Mouse (Mus musculus) liver, adult 2 months (tissue): Measurements from ENCODE around the gene Dctd. TPM values are rescaled to one million over a fixed set of nuclear protein-coding genes. Genes with fewer than 3 reads are reported as not detected.

ENCODE experiments used
- DNase-seq: peaks from one replicate; pipeline ENCODE4 v3.0.0-alpha.2; 2011; ENCODE audit warnings: low read depth, low spot score; ENCODE audit errors: extremely low read depth
- H3K27ac ChIP-seq: fragments of 200-500 bp; replicated peaks from 2 replicates; pipeline ENCODE4 v1.5.1; 2012; ENCODE audit warnings: low read depth, mild to moderate bottlenecking, control low read depth, inconsistent platforms, low read length; ENCODE audit not compliant: insufficient read depth
- H3K27me3 ChIP-seq: fragments of 200-500 bp; 2 replicates; pipeline ENCODE4 v1.6.1; 2012; ENCODE audit warnings: mild to moderate bottlenecking, moderate library complexity, low read length, inconsistent platforms; ENCODE audit not compliant: control insufficient read depth, insufficient read depth
- H3K36me3 ChIP-seq: fragments of 200-500 bp; 2 replicates; pipeline ENCODE4 v1.6.1; 2012; ENCODE audit warnings: low read length, inconsistent platforms; ENCODE audit not compliant: control insufficient read depth, insufficient read depth
- H3K4me1 ChIP-seq: fragments of 200-500 bp; 2 replicates; pipeline ENCODE4 v1.6.1; 2011; ENCODE audit warnings: low read length; ENCODE audit not compliant: control insufficient read depth, insufficient read depth
- H3K4me3 ChIP-seq: fragments of 200-500 bp; 2 replicates; pipeline ENCODE4 v1.5.1; 2011; ENCODE audit warnings: low read depth, mild to moderate bottlenecking, control low read depth, low read length, moderate library complexity; ENCODE audit not compliant: insufficient read depth
- H3K79me2 ChIP-seq: fragments of 200-500 bp; 2 replicates; pipeline ENCODE4 v1.6.1; 2012; ENCODE audit warnings: inconsistent platforms, mild to moderate bottlenecking, low read length, moderate library complexity; ENCODE audit not compliant: control insufficient read depth, insufficient read depth
- H3K9ac ChIP-seq: fragments of 200-500 bp; 2 replicates; pipeline ENCODE4 v1.6.1; 2012; ENCODE audit warnings: low read depth, mild to moderate bottlenecking, control low read depth, inconsistent platforms, low read length
- CTCF ChIP-seq: fragments of 200-500 bp; IDR thresholded peaks from 2 replicates; pipeline ENCODE4 v1.5.1; 2011; ENCODE audit warnings: low read depth, low read length, control low read depth
- POLR2A ChIP-seq: fragments of 200-500 bp; IDR thresholded peaks from 2 replicates; pipeline ENCODE4 v1.6.1; 2011; ENCODE audit warnings: low read length, control low read depth; ENCODE audit not compliant: insufficient read depth; ENCODE audit errors: extremely low read depth
- WGBS: fragments of 180-500 bp; shearing (Covaris S2); methylation state at CpG from one replicate; pipeline ENCODE4 v1.1.7; 2018; 5-methylcytosine and 5-hydroxymethylcytosine counted together
- polyA plus RNA-seq: library from polyadenylated mRNA; depleted of rRNA; stranded (reverse); fragments of >200 nt; gene quantifications from 2 replicates; pipeline ENCODE4 v1.2.3, GENCODE M21; 2012
- total RNA-seq: library from RNA; depleted of rRNA; stranded (reverse); fragments of >200 nt; gene quantifications from 2 replicates; pipeline ENCODE4 v1.2.3, GENCODE M21; 2014

Dctd gene
- total and polyA plus RNA-seq, 2 experiments: 0.09 to 0.35 TPM

- Histone ChIP-seq H3K27ac (no peak overlapping the region), H3K27me3 (no peaks in the 10 kb centered on the region), H3K4me3 (no peak overlapping the region), H3K9ac (no peak overlapping the region), H3K36me3 (no peaks in the 10 kb centered on the region), H3K79me2 (no peaks in the 10 kb centered on the region), H3K4me1 (no peaks in the 10 kb centered on the region)
- WGBS: 89% methylated on average over 5 of the region's 5 CpGs
- TF ChIP-seq CTCF: no peak
- no peak for TF ChIP-seq POLR2A
- DNase-seq: no peak
These were observed 34.4 kb downstream of the Dctd start for GRCm38 (mm10) chr8:48133321-48133720.

- no peak overlapping the region for H3K4me3 ChIP-seq
- H3K36me3 ChIP-seq: no peaks in the 10 kb centered on the region
- H3K9ac ChIP-seq: no peak overlapping the region
- WGBS: 92% methylated on average over 30 of the region's 30 CpGs
- H3K27me3 ChIP-seq: no peaks in the 10 kb centered on the region
- H3K79me2 ChIP-seq: no peaks in the 10 kb centered on the region
- DNase-seq: no peak
- H3K4me1 ChIP-seq: no peaks in the 10 kb centered on the region
- H3K27ac ChIP-seq: no peak overlapping the region
- TF ChIP-seq CTCF: no peak
- no peak for TF ChIP-seq POLR2A
These were observed 38.1 kb downstream of the Dctd start for GRCm38 (mm10) chr8:48136804-48137650.

- 94% methylated on average over 3 of the region's 3 CpGs for WGBS
- Histone ChIP-seq H3K27ac (no peak overlapping the region), H3K9ac (no peak overlapping the region), H3K79me2 (no peaks in the 10 kb centered on the region), H3K4me1 (no peaks in the 10 kb centered on the region), H3K27me3 (no peaks in the 10 kb centered on the region), H3K36me3 (no peaks in the 10 kb centered on the region), H3K4me3 (no peak overlapping the region)
- no peak for TF ChIP-seq POLR2A
- TF ChIP-seq CTCF: no peak
- DNase-seq: no peak
These were observed 38.7 kb downstream of the Dctd start for GRCm38 (mm10) chr8:48137651-48137937.

- no peak for TF ChIP-seq POLR2A
- TF ChIP-seq CTCF: no peak
- WGBS: 95% methylated on average over 5 of the region's 5 CpGs
- Histone ChIP-seq H3K4me1 (no peaks in the 10 kb centered on the region), H3K36me3 (no peaks in the 10 kb centered on the region), H3K4me3 (no peak overlapping the region), H3K27ac (no peak overlapping the region), H3K79me2 (no peaks in the 10 kb centered on the region), H3K27me3 (no peaks in the 10 kb centered on the region), H3K9ac (no peak overlapping the region)
- no peak for DNase-seq
These were observed 42.1 kb downstream of the Dctd start for GRCm38 (mm10) chr8:48141023-48141422.

GRCm38 (mm10) chr8:48145766-48146165 lies 46.9 kb downstream of the Dctd start:
- H3K27me3 ChIP-seq: no peaks in the 10 kb centered on the region

GRCm38 (mm10) chr8:48146449-48146848 lies 47.6 kb downstream of the Dctd start:
- Histone ChIP-seq H3K9ac (no peak overlapping the region), H3K27ac (no peak overlapping the region), H3K27me3 (no peaks in the 10 kb centered on the region), H3K79me2 (no peaks in the 10 kb centered on the region), H3K4me3 (no peak overlapping the region), H3K4me1 (no peaks in the 10 kb centered on the region), H3K36me3 (no peaks in the 10 kb centered on the region)
- 94% methylated on average over 10 of the region's 10 CpGs for WGBS
- DNase-seq: no peak
- TF ChIP-seq POLR2A (no peak), CTCF (no peak)

More at GRCm38 (mm10) chr8:48145766-48146165, 46.9 kb downstream of the Dctd start:
- H3K79me2 ChIP-seq: no peaks in the 10 kb centered on the region
- WGBS: 83% methylated on average over 5 of the region's 5 CpGs
- H3K36me3 ChIP-seq: no peaks in the 10 kb centered on the region
- H3K4me1 ChIP-seq: no peaks in the 10 kb centered on the region
- TF ChIP-seq CTCF (no peak), POLR2A (no peak)
- H3K9ac ChIP-seq: no peak overlapping the region
- H3K4me3 ChIP-seq: no peak overlapping the region
- H3K27ac ChIP-seq: no peak overlapping the region
- DNase-seq: no peak
